Mouse (Mus musculus) intestine, embryonic 14.5 days (tissue): ENCODE data around the gene Olfr1279. TPM values are rescaled to one million over a fixed set of nuclear protein-coding genes. Genes with fewer than 3 reads are reported as not detected.
"Not testable (repeated sequence)": the region's sequence is repeated elsewhere in the genome, so short reads cannot be mapped to it uniquely, and the experiment has no call there.

ENCODE experiments used
- ATAC-seq: fragments of 200-750 bp; cut with Nextera tagmentation; replicated peaks from 2 replicates; pipeline ENCODE4 v1.8.0; 2017; ENCODE audit warnings: low read depth, moderate number of reproducible peaks, moderate TSS enrichment, moderate library complexity; ENCODE audit not compliant: low FRiP score, low TSS enrichment
- DNase-seq: peaks from one replicate; pipeline ENCODE4 v3.0.0-alpha.2; 2018; ENCODE audit warnings: low spot score
- H3K27ac ChIP-seq: fragments of 300-500 bp; sonication (generic); 2 replicates; pipeline ENCODE4 v1.5.1; 2014; ENCODE audit warnings: low read depth, mild to moderate bottlenecking, control low read depth
- H3K27me3 ChIP-seq: fragments of 300-500 bp; sonication (generic); replicated peaks from 2 replicates; pipeline ENCODE4 v1.6.1; 2014; ENCODE audit warnings: low read length, control low read depth; ENCODE audit not compliant: control insufficient read depth, insufficient read depth
- H3K36me3 ChIP-seq: fragments of 300-500 bp; sonication (generic); 2 replicates; pipeline ENCODE4 v1.6.1; 2014; ENCODE audit warnings: low read length, control low read depth; ENCODE audit not compliant: control insufficient read depth, insufficient read depth
- H3K4me1 ChIP-seq: fragments of 300-500 bp; sonication (generic); replicated peaks from 2 replicates; pipeline ENCODE4 v1.6.1; 2014; ENCODE audit warnings: low read length, control low read depth, mixed read lengths; ENCODE audit not compliant: control insufficient read depth, insufficient read depth
- H3K4me2 ChIP-seq: fragments of 300-500 bp; sonication (generic); 2 replicates; pipeline ENCODE4 v1.6.1; 2014; ENCODE audit warnings: low read length
- H3K4me3 ChIP-seq: fragments of 300-500 bp; sonication (generic); 2 replicates; pipeline ENCODE4 v1.5.1; 2014; ENCODE audit warnings: low read depth, low read length, control low read depth, mixed read lengths
- H3K9ac ChIP-seq: fragments of 300-500 bp; sonication (generic); 2 replicates; pipeline ENCODE4 v1.6.1; 2014; ENCODE audit warnings: mild to moderate bottlenecking, low read length
- H3K9me3 ChIP-seq: fragments of 300-500 bp; sonication (generic); 2 replicates; pipeline ENCODE4 v1.6.1; 2016; ENCODE audit warnings: low read length, control low read depth; ENCODE audit not compliant: control insufficient read depth
- WGBS: fragments of 180-500 bp; shearing (Covaris S2); extraction: QIAGEN DNeasy Blood & Tissue Kit; methylation state at CpG from one replicate; pipeline ENCODE4 v1.1.7; 2014; 5-methylcytosine and 5-hydroxymethylcytosine counted together
- polyA plus RNA-seq: library from polyadenylated mRNA; unstranded; fragments of >200 nt; fragmentation: Nextera tagmentation; extraction: Ambion mirVana; gene quantifications from 2 replicates; pipeline ENCODE4 v1.2.1, GENCODE M21; 2014

Gene Olfr1279
- polyA plus RNA-seq = not detected in 2 replicates

DNA sequence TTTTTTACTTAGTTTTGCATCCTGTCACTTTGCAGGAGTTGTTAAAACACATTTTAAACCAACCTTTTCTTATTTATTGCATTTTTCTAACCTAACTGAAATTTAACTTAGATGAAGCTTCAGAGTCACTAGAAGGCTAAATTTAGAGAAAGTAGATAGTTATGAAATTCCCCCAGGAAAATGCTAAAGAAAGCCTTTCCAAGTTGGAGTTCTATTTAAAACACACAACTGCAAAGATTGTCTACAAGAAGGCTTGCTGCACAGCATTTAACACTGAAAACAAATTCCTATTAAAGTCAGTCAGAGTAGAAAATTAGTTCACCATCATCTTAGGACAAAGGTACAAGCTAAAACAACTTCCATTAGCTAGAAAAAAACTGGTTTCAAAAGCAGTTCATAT, at the start of gene Olfr1279:
Gene Olfr1279 (plus strand): TSS at position 262 of the 400 bp plus-strand sequence.
- Histone ChIP-seq H3K27me3 (no peaks in the 10 kb centered on the region), H3K9me3 (no peaks in the 10 kb centered on the region), H3K4me1 (no peaks in the 10 kb centered on the region), H3K9ac (no peak within 1 kb of the TSS), H3K4me3 (no peak within 1 kb of the TSS), H3K27ac (no peak within 1 kb of the TSS), H3K36me3 (no peaks in the 10 kb centered on the region), H3K4me2 (no peak within 1 kb of the TSS)
- DNase-seq = no peak
- no peak for ATAC-seq

DNA sequence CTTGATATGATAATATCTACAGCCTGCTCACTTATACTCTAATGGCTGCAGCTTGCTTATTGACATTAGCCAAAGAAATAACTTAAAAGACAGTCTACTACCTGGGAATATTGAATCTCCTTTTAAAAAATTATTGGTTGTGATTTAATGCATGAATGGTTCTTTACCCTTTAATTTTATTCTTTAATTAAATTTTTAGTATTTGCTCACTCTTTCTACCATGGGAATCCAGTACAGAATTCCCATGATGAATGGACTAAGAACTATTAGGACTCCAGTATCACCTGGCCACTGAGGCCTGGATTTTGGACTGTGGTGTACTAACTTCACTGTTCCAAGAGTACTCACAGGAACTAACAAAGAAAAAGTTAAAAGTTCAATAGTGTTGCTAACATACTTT, 46.2 kb upstream of the Olfr1279 start, which contains the start of gene Olfr1276:
Gene Olfr1276 (plus strand): TSS at position 301 of the 400 bp plus-strand sequence.
- no peak within 1 kb of the TSS for H3K4me2 ChIP-seq
- H3K4me1 ChIP-seq = no peaks in the 10 kb centered on the region
- H3K9me3 ChIP-seq = no peaks in the 10 kb centered on the region
- DNase-seq = no peak
- no peaks in the 10 kb centered on the region for H3K27me3 ChIP-seq
- H3K9ac ChIP-seq = no peak within 1 kb of the TSS
- H3K27ac ChIP-seq = no peak within 1 kb of the TSS
- H3K36me3 ChIP-seq = no peaks in the 10 kb centered on the region
- H3K4me3 ChIP-seq = no peak within 1 kb of the TSS
- no peak for ATAC-seq

DNA sequence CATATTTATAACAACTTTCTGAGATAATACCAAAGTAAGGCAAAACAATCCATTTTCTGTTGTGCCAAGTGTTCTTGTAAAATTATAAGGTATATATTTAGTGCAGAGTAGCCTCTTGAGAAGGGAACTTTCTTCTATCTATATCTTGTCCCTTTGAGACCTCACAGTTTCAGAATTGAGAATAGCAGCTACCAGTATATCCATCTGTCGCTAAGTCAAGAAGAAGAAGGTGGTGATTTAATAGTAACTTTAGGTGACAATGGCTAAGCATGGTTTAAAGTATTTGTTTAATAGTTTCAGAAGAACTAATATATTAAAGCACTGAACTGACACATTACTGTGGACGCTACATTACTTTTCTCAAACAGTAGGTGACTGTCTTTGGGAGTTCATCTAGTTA, 26.4 kb upstream of the Olfr1279 start, which contains the start of gene Olfr1277:
Gene Olfr1277 (minus strand): TSS at position 101 of the 400 bp plus-strand sequence.
- Histone ChIP-seq H3K4me2 (no peak within 1 kb of the TSS), H3K9ac (no peak within 1 kb of the TSS), H3K36me3 (no peaks in the 10 kb centered on the region), H3K27ac (no peak within 1 kb of the TSS), H3K4me1 (no peaks in the 10 kb centered on the region), H3K4me3 (no peak within 1 kb of the TSS), H3K9me3 (no peaks in the 10 kb centered on the region), H3K27me3 (no peaks in the 10 kb centered on the region)
- ATAC-seq (no peak), DNase-seq (no peak)
- 82% methylated on average over 2 of the region's 2 CpGs for WGBS

DNA sequence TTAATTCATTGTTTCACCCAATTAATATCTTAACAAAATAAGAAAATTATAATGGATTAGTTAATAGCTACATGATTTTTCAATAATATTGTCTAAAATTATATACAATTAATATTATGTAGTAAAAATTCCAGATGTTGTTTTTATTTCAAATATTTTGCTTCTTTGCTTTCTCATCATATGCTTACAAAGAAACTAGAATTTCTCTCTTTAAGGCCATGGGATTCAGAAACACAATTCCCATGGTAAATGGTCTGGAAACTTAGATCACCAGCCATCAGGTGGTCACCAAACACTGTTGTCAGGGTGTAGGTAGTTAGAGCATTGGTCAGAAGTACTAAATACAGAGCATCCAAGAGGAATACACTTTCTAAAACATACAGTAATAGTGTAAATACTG, 10.6 kb upstream of the Olfr1279 start, which contains the start of gene Olfr1278:
Gene Olfr1278 (plus strand): TSS at position 301 of the 400 bp plus-strand sequence.
- Histone ChIP-seq H3K4me1 (no peaks in the 10 kb centered on the region), H3K9ac (no peak within 1 kb of the TSS), H3K4me3 (no peak within 1 kb of the TSS), H3K9me3 (no peaks in the 10 kb centered on the region), H3K27ac (no peak within 1 kb of the TSS), H3K4me2 (no peak within 1 kb of the TSS), H3K36me3 (no peaks in the 10 kb centered on the region), H3K27me3 (no peaks in the 10 kb centered on the region)
- ATAC-seq = no peak
- no peak for DNase-seq

DNA sequence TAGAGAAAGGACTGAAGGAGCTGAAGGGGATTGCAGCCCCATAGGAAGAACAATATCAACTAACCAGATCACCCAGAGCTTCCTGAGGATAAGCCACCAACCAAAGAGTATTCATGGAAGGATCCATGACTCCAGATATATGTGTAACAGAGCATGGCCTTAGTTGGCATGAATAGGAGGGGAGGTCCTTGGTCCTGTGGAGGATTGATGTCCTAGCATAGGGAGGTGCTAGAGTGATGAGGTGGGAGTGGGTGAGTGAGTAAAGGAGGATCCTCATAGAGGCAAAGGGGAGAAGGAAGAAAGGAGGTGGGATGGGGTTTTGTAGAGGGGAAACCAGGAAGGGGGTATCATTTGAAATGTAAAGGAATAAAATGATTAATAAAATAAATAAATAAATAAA, 1.9 kb upstream of the Olfr1279 start:
- Histone ChIP-seq H3K4me1 (no peaks in the 10 kb centered on the region), H3K36me3 (no peaks in the 10 kb centered on the region), H3K4me2 (no peak overlapping the region), H3K9me3 (no peaks in the 10 kb centered on the region), H3K9ac (no peak overlapping the region), H3K27me3 (no peaks in the 10 kb centered on the region), H3K4me3 (no peak overlapping the region), H3K27ac (no peak overlapping the region)
- DNase-seq (no peak), ATAC-seq (no peak)

DNA sequence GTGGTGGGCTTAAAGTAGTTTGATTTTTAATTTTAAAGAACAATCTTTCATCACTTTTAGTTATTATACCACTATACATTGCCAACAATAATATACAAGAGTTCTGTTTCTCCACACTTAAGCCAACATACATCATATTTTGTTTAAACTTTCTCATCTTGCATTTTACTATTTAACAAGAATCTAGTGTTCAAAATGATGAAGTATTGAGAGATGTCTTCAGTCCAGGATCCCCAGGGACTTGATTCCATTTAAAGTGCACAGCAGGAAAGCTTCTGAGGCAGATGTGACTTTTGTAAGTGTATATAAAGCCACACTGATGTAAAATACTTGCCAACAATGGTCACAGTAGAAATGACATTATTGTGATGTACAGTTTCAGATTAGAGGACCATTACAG, 13.3 kb downstream of the Olfr1279 start, which contains the start of gene Olfr1280:
Gene Olfr1280 (plus strand): TSS at position 301 of the 400 bp plus-strand sequence.
- no peaks in the 10 kb centered on the region for H3K9me3 ChIP-seq
- H3K36me3 ChIP-seq = no peaks in the 10 kb centered on the region
- ATAC-seq = no peak
- no peak within 1 kb of the TSS for H3K9ac ChIP-seq
- no peak within 1 kb of the TSS for H3K4me3 ChIP-seq
- no peaks in the 10 kb centered on the region for H3K4me1 ChIP-seq
- no peaks in the 10 kb centered on the region for H3K27me3 ChIP-seq
- H3K27ac ChIP-seq = no peak within 1 kb of the TSS
- H3K4me2 ChIP-seq = no peak within 1 kb of the TSS
- no peak for DNase-seq

DNA sequence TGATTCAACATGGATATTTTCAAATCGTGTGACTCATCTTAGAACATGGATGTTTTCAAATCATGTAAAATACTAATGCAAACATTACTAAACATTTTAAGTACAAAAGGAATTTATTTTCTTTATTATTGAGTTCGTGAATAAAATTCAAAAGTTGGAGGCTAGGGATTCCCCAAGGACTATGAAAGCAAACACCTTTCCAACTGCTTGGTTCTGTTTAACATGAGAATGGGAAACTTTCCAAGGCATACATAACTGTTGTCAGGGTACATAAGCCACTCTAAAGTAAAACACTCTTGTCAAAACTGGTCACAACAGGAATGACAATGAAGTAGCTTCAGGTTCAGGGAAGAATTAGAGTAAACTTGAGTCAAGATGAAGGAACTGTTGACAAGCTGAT, 25.8 kb downstream of the Olfr1279 start, which contains the start of gene Olfr1281:
Gene Olfr1281 (plus strand): TSS at position 301 of the 400 bp plus-strand sequence.
- ATAC-seq = no peak
- no peaks in the 10 kb centered on the region for H3K9me3 ChIP-seq
- H3K9ac ChIP-seq = no peak within 1 kb of the TSS
- H3K27me3 ChIP-seq = no peaks in the 10 kb centered on the region
- 77% methylated on average over 2 of the region's 2 CpGs for WGBS
- H3K4me2 ChIP-seq = no peak within 1 kb of the TSS
- H3K4me1 ChIP-seq = no peaks in the 10 kb centered on the region
- no peak for DNase-seq
- H3K4me3 ChIP-seq = no peak within 1 kb of the TSS
- no peaks in the 10 kb centered on the region for H3K36me3 ChIP-seq
- H3K27ac ChIP-seq = no peak within 1 kb of the TSS

DNA sequence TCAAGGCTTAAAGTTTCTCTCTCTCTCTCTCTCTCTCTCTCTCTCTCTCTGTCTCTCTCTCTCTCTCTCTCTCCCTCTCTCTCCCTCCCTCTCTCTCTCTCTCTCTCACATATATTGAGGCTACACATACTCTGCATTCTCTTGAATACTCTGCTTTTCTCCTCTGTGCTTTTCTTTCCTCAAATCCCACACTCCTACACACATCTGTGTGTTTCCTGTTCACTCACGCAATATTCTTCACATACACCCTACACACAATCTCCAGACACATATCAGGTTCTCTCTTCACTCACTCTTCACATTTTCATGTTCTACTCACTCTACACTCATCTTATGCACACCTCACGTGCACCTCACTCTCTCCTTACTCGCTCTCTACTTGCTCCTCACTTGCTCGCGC, 33.3 kb downstream of the Olfr1279 start:
- not testable (repeated sequence) for H3K27ac ChIP-seq, H3K4me3 ChIP-seq, ATAC-seq, H3K9me3 ChIP-seq, DNase-seq, H3K27me3 ChIP-seq, H3K4me2 ChIP-seq, H3K9ac ChIP-seq, H3K4me1 ChIP-seq, H3K36me3 ChIP-seq
- 92% methylated on average over 5 of the region's 5 CpGs for WGBS

DNA sequence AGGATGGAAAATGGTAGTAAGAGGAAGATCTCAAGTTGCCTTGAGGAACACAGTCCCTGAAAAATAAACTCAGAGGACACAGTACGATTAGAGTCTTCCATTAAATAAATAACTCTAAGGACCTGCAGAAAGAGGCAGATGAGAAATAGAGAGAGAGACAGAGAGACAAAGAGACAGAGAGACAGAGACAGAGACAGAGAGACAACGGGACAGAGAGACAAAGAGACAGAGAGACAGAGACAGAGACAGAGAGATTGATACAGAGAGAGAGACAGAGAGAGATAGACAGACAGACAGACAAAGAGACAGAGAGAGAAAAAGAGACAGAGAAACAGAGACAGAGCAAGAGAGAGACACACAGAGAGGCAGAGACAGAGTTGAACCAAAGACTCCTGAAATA, 35.5 kb downstream of the Olfr1279 start, which contains the start of gene Olfr1282:
Gene Olfr1282 (minus strand): TSS at position 101 of the 400 bp plus-strand sequence.
- ATAC-seq = no peak
- Histone ChIP-seq H3K4me3 (no peak within 1 kb of the TSS), H3K36me3 (no peaks in the 10 kb centered on the region), H3K4me1 (no peaks in the 10 kb centered on the region), H3K9me3 (no peaks in the 10 kb centered on the region), H3K27me3 (no peaks in the 10 kb centered on the region), H3K27ac (no peak within 1 kb of the TSS), H3K4me2 (no peak within 1 kb of the TSS), H3K9ac (no peak within 1 kb of the TSS)
- 69% methylated on average over 2 of the region's 2 CpGs for WGBS
- DNase-seq = no peak
